In the genomic region with DNA sequence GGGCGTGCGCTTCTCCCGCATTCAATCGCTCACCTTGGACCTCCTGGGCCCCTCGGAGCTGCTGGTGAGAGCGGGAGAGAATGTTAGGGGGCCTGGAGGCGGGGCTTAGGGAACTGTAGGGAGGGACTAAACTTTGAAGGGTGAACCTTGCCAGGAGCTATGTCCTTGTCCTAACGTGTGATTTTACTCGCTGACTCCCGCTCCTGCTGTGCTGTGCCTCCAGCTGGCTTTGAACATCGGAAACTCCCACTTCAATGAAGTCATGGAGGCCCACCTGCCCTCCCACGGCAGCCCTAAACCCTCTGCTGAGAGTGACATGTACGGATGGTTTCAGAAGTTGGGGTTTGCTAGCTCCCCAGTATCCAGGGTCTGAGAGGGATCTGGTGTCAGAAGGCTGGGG, we compare ENCODE assay signal across 17 mouse cellular contexts. TPM values are rescaled to one million over a fixed set of nuclear protein-coding genes. Genes with fewer than 3 reads are reported as not detected.
A peak's percentile ranks its signal among the peaks of the same experiment; 100 is the strongest.
DNase-seq lines count a peak whose midpoint lies in the region; ATAC-seq and TF ChIP-seq lines count a peak whose summit lies in the region.
"Had no signal": no experiment of that assay in that cellular context is flagged by ENCODE, and none has a peak within 500 bp of the region (broad histone marks: within the 10 kb centered on the region; RNA-seq: fewer than 3 reads in every experiment).

No protein-coding gene starts in this region.

- no peak overlapping the region for H3K27ac ChIP-seq in forebrain, embryonic 11.5 days (ENCODE audit: low read depth, low read length)
- no peak overlapping the region for H3K27ac ChIP-seq in forebrain, embryonic 12.5 days
- H3K27ac ChIP-seq in heart, embryonic 15.5 days, result no peak overlapping the region
- H3K27ac ChIP-seq in neural tube, embryonic 12.5 days, result no peak overlapping the region
- no peak overlapping the region for H3K27ac ChIP-seq in left cerebral cortex, adult 2 months
- H3K27ac ChIP-seq: hindbrain, embryonic 15.5 days had no signal

- no peak for ATAC-seq in forebrain, embryonic 11.5 days (replicated peaks; ENCODE audit: low FRiP score)
- no peak for ATAC-seq in forebrain, embryonic 12.5 days (ENCODE audit: low FRiP score)
- ATAC-seq in heart, embryonic 15.5 days (replicated peaks; ENCODE audit: insufficient number of reproducible peaks, insufficient read depth, low FRiP score, low read depth), result no peak
- no peak for ATAC-seq in neural tube, embryonic 12.5 days (ENCODE audit: low FRiP score, low read depth)
- ATAC-seq: forebrain, embryonic 14.5 days; intestine, postnatal 0 days; midbrain, embryonic 16.5 days had no signal

- no peak overlapping the region for H3K9ac ChIP-seq in forebrain, embryonic 11.5 days (ENCODE audit: low read length)
- H3K9ac ChIP-seq in forebrain, embryonic 12.5 days, result no peak overlapping the region; the same call in 1 of the 2 replicates
- 0 out of 2 replicates have a peak overlapping the region, but pooled peaks have one; percentile 13 for H3K9ac ChIP-seq in heart, embryonic 15.5 days
- H3K9ac ChIP-seq in neural tube, embryonic 12.5 days, result no peak overlapping the region
- H3K9ac ChIP-seq: hindbrain, embryonic 15.5 days had no signal

- H3K4me1 ChIP-seq in forebrain, embryonic 11.5 days (replicated peaks; ENCODE audit: control insufficient read depth, insufficient read depth, low read length), result no peaks in the 10 kb centered on the region
- peaks cover 10% of the 10 kb centered on the region for H3K4me1 ChIP-seq in forebrain, embryonic 12.5 days
- H3K4me1 ChIP-seq in heart, embryonic 15.5 days (replicated peaks), result peaks cover 7% of the 10 kb centered on the region
- H3K4me1 ChIP-seq in neural tube, embryonic 12.5 days, result peaks cover 9% of the 10 kb centered on the region; the same call in 1 of the 2 replicates
- H3K4me1 ChIP-seq: hindbrain, embryonic 15.5 days had no signal

- peak overlapping the region; percentile 5; the same call in 1 of the 2 replicates for H3K4me2 ChIP-seq in forebrain, embryonic 11.5 days (ENCODE audit: low read depth, low read length, severe bottlenecking)
- no peak overlapping the region for H3K4me2 ChIP-seq in forebrain, embryonic 12.5 days
- peak overlapping the region; percentile 32 for H3K4me2 ChIP-seq in heart, embryonic 15.5 days
- no peak overlapping the region for H3K4me2 ChIP-seq in neural tube, embryonic 12.5 days (replicated peaks)
- H3K4me2 ChIP-seq: hindbrain, embryonic 15.5 days had no signal

- no peaks in the 10 kb centered on the region for H3K9me3 ChIP-seq in forebrain, embryonic 11.5 days (ENCODE audit: control insufficient read depth, low read length)
- no peaks in the 10 kb centered on the region for H3K9me3 ChIP-seq in forebrain, embryonic 12.5 days
- H3K9me3 ChIP-seq in heart, embryonic 15.5 days (replicated peaks), result no peaks in the 10 kb centered on the region
- H3K9me3 ChIP-seq in neural tube, embryonic 12.5 days, result no peaks in the 10 kb centered on the region
- H3K9me3 ChIP-seq: hindbrain, embryonic 15.5 days had no signal

- TF ChIP-seq CTCF in left cerebral cortex, adult 2 months (IDR thresholded peaks at IDR 0.05), result no peak

- no peaks in the 10 kb centered on the region for H3K36me3 ChIP-seq in forebrain, embryonic 11.5 days (ENCODE audit: control insufficient read depth, insufficient read depth, low read length)
- H3K36me3 ChIP-seq in forebrain, embryonic 12.5 days (replicated peaks), result no peaks in the 10 kb centered on the region
- no peaks in the 10 kb centered on the region for H3K36me3 ChIP-seq in heart, embryonic 15.5 days
- peaks cover 24% of the 10 kb centered on the region for H3K36me3 ChIP-seq in neural tube, embryonic 12.5 days
- H3K36me3 ChIP-seq: hindbrain, embryonic 15.5 days had no signal

- no peak overlapping the region for H3K4me3 ChIP-seq in forebrain, embryonic 11.5 days (ENCODE audit: low read depth, low read length)
- H3K4me3 ChIP-seq in forebrain, embryonic 12.5 days (replicated peaks), result no peak overlapping the region
- H3K4me3 ChIP-seq in heart, embryonic 15.5 days, result 0 out of 2 replicates have a peak overlapping the region, but pooled peaks have one; percentile 3
- H3K4me3 ChIP-seq in neural tube, embryonic 12.5 days, result 0 out of 2 replicates have a peak overlapping the region, but pooled peaks have one; percentile 5
- H3K4me3 ChIP-seq in left cerebral cortex, adult 2 months, result no peak overlapping the region
- H3K4me3 ChIP-seq: hindbrain, embryonic 15.5 days had no signal

- DNase-seq in forebrain, embryonic 11.5 days (ENCODE audit: low spot score), result no peak
- DNase-seq in heart, postnatal 14 days, result no peak
- no peak for DNase-seq in neural tube, embryonic 10.5 days (ENCODE audit: extremely low spot score, low spot score)
- no peak for DNase-seq in layer of hippocampus, adult 18-20 months (ENCODE audit: low spot score in 2 of 2)
- no peak for DNase-seq in left cerebral cortex, adult 2 months (ENCODE audit: extremely low spot score in 1 of 2, low spot score in 2 of 2)
- DNase-seq: cerebellum, adult 9-10 months; lung, postnatal 10 days; spleen, adult 18-20 months had no signal

- intact Hi-C loops in heart, postnatal 14 days (cut with DNase I), result loop anchor here (1.0 kb wide), 1 partner anchor 36 kb away; no protein-coding TSS in a partner anchor
- intact Hi-C loops in left cerebral cortex, adult 2 months (cut with DNase I), result loop anchor here (2.0 kb wide), 1 partner anchor 36 kb away; no protein-coding TSS in a partner anchor

- WGBS in forebrain, embryonic 11.5 days, result 18% methylated on average over 13 of the region's 13 CpGs
- 18% methylated on average over 13 of the region's 13 CpGs for WGBS in forebrain, embryonic 12.5 days
- 31% methylated on average over 13 of the region's 13 CpGs for WGBS in heart, embryonic 15.5 days
- 20% methylated on average over 13 of the region's 13 CpGs for WGBS in neural tube, embryonic 12.5 days

- peaks cover 15% of the 10 kb centered on the region for H3K27me3 ChIP-seq in forebrain, embryonic 11.5 days (ENCODE audit: control insufficient read depth, insufficient read depth, low read length)
- H3K27me3 ChIP-seq in forebrain, embryonic 12.5 days, result peaks cover 74% of the 10 kb centered on the region
- peaks cover 34% of the 10 kb centered on the region for H3K27me3 ChIP-seq in heart, embryonic 15.5 days
- H3K27me3 ChIP-seq in neural tube, embryonic 12.5 days (replicated peaks), result peaks cover 26% of the 10 kb centered on the region

RNA-seq across cellular contexts. Expression of gene Tcea3, which starts 8.9 kb away (rescaled TPM):
- polyA plus RNA-seq in forebrain, embryonic 11.5 days (2014; fragmentation: Nextera tagmentation; extraction: Ambion mirVana), result 1.1 and 1.6 TPM in 2 replicates
- 1.6 and 1.9 TPM in 2 replicates for polyA plus RNA-seq in forebrain, embryonic 12.5 days (2016; fragmentation: Nextera tagmentation; extraction: Ambion mirVana)
- 47.7 and 61.6 TPM in 2 replicates for polyA plus RNA-seq in heart, embryonic 15.5 days (2015; fragmentation: Nextera tagmentation; extraction: Ambion mirVana)
- 10 to 100 TPM; 77.1 to 77.6 TPM for total RNA-seq in heart, postnatal 14 days (2021)
- 3.0 and 4.5 TPM in 2 replicates for polyA plus RNA-seq in neural tube, embryonic 12.5 days (2016; fragmentation: Nextera tagmentation; extraction: Ambion mirVana)
- under 1 TPM in 1 of 2 experiments, not detected in 1; 0.50 TPM for total RNA-seq in layer of hippocampus, adult 18-20 months (2021)
- under 1 TPM; 0.68 to 0.93 TPM for total RNA-seq in left cerebral cortex, adult 2 months (2021)
- total RNA-seq: granulocyte monocyte progenitor cell, adult 5-6 weeks; MEL had no signal

RNA-seq across cellular contexts. Expression of gene Asap3, which starts 32.5 kb away (rescaled TPM):
- polyA plus RNA-seq in forebrain, embryonic 11.5 days (2014; fragmentation: Nextera tagmentation; extraction: Ambion mirVana), result 4.1 and 4.3 TPM in 2 replicates
- polyA plus RNA-seq in forebrain, embryonic 12.5 days (2016; fragmentation: Nextera tagmentation; extraction: Ambion mirVana), result 5.9 and 6.4 TPM in 2 replicates
- polyA plus RNA-seq in heart, embryonic 15.5 days (2015; fragmentation: Nextera tagmentation; extraction: Ambion mirVana), result 2.6 and 4.8 TPM in 2 replicates
- total RNA-seq in heart, postnatal 14 days (2021), result 10 to 100 TPM; 11.6 to 12.8 TPM
- polyA plus RNA-seq in neural tube, embryonic 12.5 days (2016; fragmentation: Nextera tagmentation; extraction: Ambion mirVana), result 10.4 and 11.4 TPM in 2 replicates
- 1 to 10 TPM; 2.2 to 2.6 TPM for total RNA-seq in layer of hippocampus, adult 18-20 months (2021)
- 1 to 10 TPM; 2.2 to 2.4 TPM for total RNA-seq in left cerebral cortex, adult 2 months (2021)
- total RNA-seq: granulocyte monocyte progenitor cell, adult 5-6 weeks had no signal

RNA-seq across cellular contexts. Expression of gene Zfp46, which starts 45.8 kb away (rescaled TPM):
- 28.2 and 30.8 TPM in 2 replicates for polyA plus RNA-seq in forebrain, embryonic 11.5 days (2014; fragmentation: Nextera tagmentation; extraction: Ambion mirVana)
- 25.8 and 38.1 TPM in 2 replicates for polyA plus RNA-seq in forebrain, embryonic 12.5 days (2016; fragmentation: Nextera tagmentation; extraction: Ambion mirVana)
- 18.3 and 21.5 TPM in 2 replicates for polyA plus RNA-seq in heart, embryonic 15.5 days (2015; fragmentation: Nextera tagmentation; extraction: Ambion mirVana)
- 10 to 100 TPM; 56.1 to 64.2 TPM for total RNA-seq in heart, postnatal 14 days (2021)
- polyA plus RNA-seq in neural tube, embryonic 12.5 days (2016; fragmentation: Nextera tagmentation; extraction: Ambion mirVana), result 38.3 and 39.7 TPM in 2 replicates
- 10 to 100 TPM; 34.2 to 34.6 TPM for total RNA-seq in layer of hippocampus, adult 18-20 months (2021)
- total RNA-seq in left cerebral cortex, adult 2 months (2021), result 10 to 100 TPM; 53.5 to 54.9 TPM

Comparison
In these comparisons a context has a peak if more than half of its experiments do, and no peak if none do; other contexts are left out.
1. H3K4me2 ChIP-seq: peak in forebrain, embryonic 11.5 days (single experiment) and heart, embryonic 15.5 days (single experiment); none in forebrain, embryonic 12.5 days (single experiment) and neural tube, embryonic 12.5 days (single experiment).
2. H3K4me3 ChIP-seq: peak in heart, embryonic 15.5 days (single experiment) and neural tube, embryonic 12.5 days (single experiment); none in forebrain, embryonic 11.5 days (single experiment), forebrain, embryonic 12.5 days (single experiment) and left cerebral cortex, adult 2 months (single experiment).